Mouse (Mus musculus): ENCODE data around the gene 4930522H14Rik. TPM values are rescaled to one million over a fixed set of nuclear protein-coding genes. Genes with fewer than 3 reads are reported as not detected.

Gene 4930522H14Rik
- 0.15 TPM in 1 of 2 replicates, not detected in the other for polyA plus RNA-seq (2012; rRNA removed)

- DNase-seq (ENCODE audit: low read depth) = no peak
These were observed at the start of gene 4930522H14Rik for GRCm38 (mm10) chr4:109531111-109531510. TSS of gene 4930522H14Rik (minus strand) at chr4:109531297.

GRCm38 (mm10) chr4:109578356-109578755, 47.3 kb upstream of the 4930522H14Rik start:
- no peak for DNase-seq (ENCODE audit: low read depth)

GRCm38 (mm10) chr4:109576933-109577332, 45.8 kb upstream of the 4930522H14Rik start:
- no peak for DNase-seq (ENCODE audit: low read depth)

GRCm38 (mm10) chr4:109574845-109575244, 43.7 kb upstream of the 4930522H14Rik start:
- DNase-seq (ENCODE audit: low read depth) = no peak

GRCm38 (mm10) chr4:109574331-109574730, 43.2 kb upstream of the 4930522H14Rik start:
- no peak for DNase-seq (ENCODE audit: low read depth)

GRCm38 (mm10) chr4:109572632-109573031, 41.5 kb upstream of the 4930522H14Rik start:
- no peak for DNase-seq (ENCODE audit: low read depth)

- DNase-seq (ENCODE audit: low read depth) = no peak
These were observed 38.3 kb upstream of the 4930522H14Rik start for GRCm38 (mm10) chr4:109569421-109569820.

- no peak for DNase-seq (ENCODE audit: low read depth)
These were observed 37.9 kb upstream of the 4930522H14Rik start for GRCm38 (mm10) chr4:109568959-109569358.

GRCm38 (mm10) chr4:109564711-109565110, 33.6 kb upstream of the 4930522H14Rik start:
- DNase-seq (ENCODE audit: low read depth) = no peak

- DNase-seq (ENCODE audit: low read depth) = peak; percentile 60
These were observed 19.4 kb upstream of the 4930522H14Rik start for GRCm38 (mm10) chr4:109550338-109551150.

GRCm38 (mm10) chr4:109547306-109547705, 16.2 kb upstream of the 4930522H14Rik start:
- no peak for DNase-seq (ENCODE audit: low read depth)

- no peak for DNase-seq (ENCODE audit: low read depth)
These were observed 15.4 kb upstream of the 4930522H14Rik start for GRCm38 (mm10) chr4:109546538-109546937.

- no peak for DNase-seq (ENCODE audit: low read depth)
These were observed 766 bp downstream of the 4930522H14Rik start for GRCm38 (mm10) chr4:109530245-109530816.

- peak; percentile 42 for DNase-seq (ENCODE audit: low read depth)
These were observed 26.2 kb downstream of the 4930522H14Rik start for GRCm38 (mm10) chr4:109504885-109505284.

GRCm38 (mm10) chr4:109498476-109498875, 32.6 kb downstream of the 4930522H14Rik start:
- DNase-seq (ENCODE audit: low read depth) = no peak

GRCm38 (mm10) chr4:109493581-109493980, 37.5 kb downstream of the 4930522H14Rik start:
- no peak for DNase-seq (ENCODE audit: low read depth)

- no peak for DNase-seq (ENCODE audit: low read depth)
These were observed 42.3 kb downstream of the 4930522H14Rik start for GRCm38 (mm10) chr4:109488812-109489211.

GRCm38 (mm10) chr4:109484621-109485020, 46.5 kb downstream of the 4930522H14Rik start, which contains the start of gene Rnf11:
TSS of gene Rnf11 (minus strand) at chr4:109484728.
- no peak for DNase-seq (ENCODE audit: low read depth)

- no peak for DNase-seq (ENCODE audit: low read depth)
These were observed 48.4 kb downstream of the 4930522H14Rik start for GRCm38 (mm10) chr4:109482701-109483100.

- DNase-seq (ENCODE audit: low read depth) = no peak
These were observed 49.7 kb downstream of the 4930522H14Rik start for GRCm38 (mm10) chr4:109481424-109481823.

- no peak for DNase-seq (ENCODE audit: low read depth)
These were observed 53.6 kb downstream of the 4930522H14Rik start for GRCm38 (mm10) chr4:109477454-109477853.

- no peak for DNase-seq (ENCODE audit: low read depth)
These were observed 54.5 kb downstream of the 4930522H14Rik start for GRCm38 (mm10) chr4:109476554-109477014.

All from gonadal fat pad, adult 2 months (tissue).